Mouse (Mus musculus): Measurements from ENCODE around the gene Ppp1r3d. TPM values are rescaled to one million over a fixed set of nuclear protein-coding genes. Genes with fewer than 3 reads are reported as not detected.

Ppp1r3d gene
- polyA plus RNA-seq, 1 experiment from 2014 or later, result 1.2 TPM

DNA sequence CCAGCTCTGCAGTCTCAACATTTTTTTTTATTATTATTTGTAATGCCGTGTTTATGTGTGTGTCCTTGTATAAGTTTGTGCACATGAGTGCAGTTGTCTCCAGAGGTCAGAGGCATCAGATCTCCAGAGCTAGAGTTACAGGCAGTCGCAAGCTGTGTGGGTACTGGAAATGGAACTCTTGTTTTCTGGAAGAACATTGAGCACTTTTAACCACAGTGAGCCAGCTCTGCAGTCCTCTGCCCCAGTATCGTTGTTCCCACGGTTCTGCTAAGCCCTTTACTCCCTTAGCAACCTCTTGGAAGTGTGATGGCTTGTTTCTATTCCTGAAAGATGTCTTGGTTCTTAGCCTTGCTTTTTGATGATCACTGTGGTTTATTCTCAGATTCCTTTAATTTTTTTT, 35.1 kb upstream of the Ppp1r3d start:
- no peak overlapping the region for H3K27ac ChIP-seq (ENCODE audit: low read depth)

DNA sequence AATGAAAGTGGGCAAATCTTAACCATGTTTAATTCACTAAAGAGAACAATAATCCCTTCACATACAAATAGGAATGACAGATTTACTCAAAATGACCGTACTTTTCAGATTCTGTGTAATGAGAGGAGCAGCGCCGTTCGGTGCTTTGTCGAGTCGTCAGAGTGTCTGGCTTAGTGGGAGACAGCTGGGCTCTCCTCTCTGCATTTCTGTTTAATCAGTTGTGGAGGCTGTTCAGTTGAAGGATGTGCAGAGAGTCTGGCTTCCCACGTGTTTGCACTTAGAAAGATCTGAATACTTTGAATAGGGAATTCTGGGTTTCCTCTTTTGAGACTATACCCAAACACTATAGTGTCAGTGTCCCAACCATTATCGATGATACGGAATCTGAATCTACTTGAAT, 23.0 kb upstream of the Ppp1r3d start:
- Histone ChIP-seq H3K4me1 (ENCODE audit: insufficient read depth) (no peaks in the 10 kb centered on the region), H3K9me3 (ENCODE audit: low read length) (no peaks in the 10 kb centered on the region), H3K27me3 (ENCODE audit: insufficient read depth, low read length) (no peaks in the 10 kb centered on the region), H3K27ac (ENCODE audit: low read depth) (no peak overlapping the region), H3K4me2 (ENCODE audit: low read depth, low read length) (no peak overlapping the region), H3K9ac (replicated peaks) (no peak overlapping the region), H3K4me3 (ENCODE audit: low read depth, low read length) (no peak overlapping the region), H3K36me3 (replicated peaks; ENCODE audit: insufficient read depth, low read length) (no peaks in the 10 kb centered on the region)
- TF ChIP-seq EP300 (IDR thresholded peaks at IDR 0.05; ENCODE audit: low read depth) (no peak), CTCF (IDR thresholded peaks at IDR 0.05; ENCODE audit: low read depth) (no peak)
- no peak for DNase-seq
- 72% methylated on average over 9 of the region's 9 CpGs for WGBS (ENCODE audit: insufficient replicate concordance)
- ATAC-seq, result no peak

More for the DNA sequence above, 35.1 kb upstream of the Ppp1r3d start:
- H3K4me3 ChIP-seq (ENCODE audit: low read depth, low read length), result no peak overlapping the region
- no peak overlapping the region for H3K9ac ChIP-seq (replicated peaks)
- no peaks in the 10 kb centered on the region for H3K9me3 ChIP-seq (ENCODE audit: low read length)
- no peak overlapping the region for H3K4me2 ChIP-seq (ENCODE audit: low read depth, low read length)
- ATAC-seq, result no peak
- WGBS (ENCODE audit: insufficient replicate concordance), result 79% methylated on average over 4 of the region's 4 CpGs
- no peak for DNase-seq
- H3K27me3 ChIP-seq (ENCODE audit: insufficient read depth, low read length), result no peaks in the 10 kb centered on the region
- no peaks in the 10 kb centered on the region for H3K4me1 ChIP-seq (ENCODE audit: insufficient read depth)
- TF ChIP-seq EP300 (IDR thresholded peaks at IDR 0.05; ENCODE audit: low read depth), result no peak
- no peak for TF ChIP-seq CTCF (IDR thresholded peaks at IDR 0.05; ENCODE audit: low read depth)
- H3K36me3 ChIP-seq (replicated peaks; ENCODE audit: insufficient read depth, low read length), result no peaks in the 10 kb centered on the region

DNA sequence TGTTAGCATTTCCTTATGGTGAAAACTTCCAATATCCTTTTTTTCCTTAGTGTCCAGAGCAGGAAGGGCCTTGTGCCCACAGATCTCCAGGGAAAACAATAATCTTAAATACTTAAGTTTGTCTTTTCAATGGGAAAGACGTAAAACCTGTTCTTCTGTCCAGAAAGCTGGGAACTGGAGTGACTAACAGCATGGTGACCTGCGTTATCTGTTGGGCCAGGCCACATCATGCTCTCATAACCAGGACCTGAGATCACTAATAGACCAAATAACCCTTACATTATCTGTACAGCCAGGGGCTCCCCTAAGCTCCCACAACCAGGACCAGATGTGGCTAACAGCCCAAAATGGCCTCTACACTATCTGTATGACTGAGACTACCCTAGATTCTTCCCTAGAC, 19.6 kb upstream of the Ppp1r3d start:
- H3K27ac ChIP-seq (ENCODE audit: low read depth), result no peak overlapping the region
- WGBS (ENCODE audit: insufficient replicate concordance), result 81% methylated on average over 2 of the region's 2 CpGs
- H3K9ac ChIP-seq (replicated peaks), result no peak overlapping the region
- no peaks in the 10 kb centered on the region for H3K27me3 ChIP-seq (ENCODE audit: insufficient read depth, low read length)
- no peaks in the 10 kb centered on the region for H3K9me3 ChIP-seq (ENCODE audit: low read length)
- TF ChIP-seq EP300 (IDR thresholded peaks at IDR 0.05; ENCODE audit: low read depth) (no peak), CTCF (IDR thresholded peaks at IDR 0.05; ENCODE audit: low read depth) (no peak)
- no peak for DNase-seq
- H3K4me1 ChIP-seq (ENCODE audit: insufficient read depth), result 0 out of 2 replicates have a peak, but pooled peaks cover 3% of the 10 kb centered on the region
- no peak overlapping the region for H3K4me3 ChIP-seq (ENCODE audit: low read depth, low read length)
- H3K36me3 ChIP-seq (replicated peaks; ENCODE audit: insufficient read depth, low read length), result no peaks in the 10 kb centered on the region
- ATAC-seq, result no peak
- no peak overlapping the region for H3K4me2 ChIP-seq (ENCODE audit: low read depth, low read length)

DNA sequence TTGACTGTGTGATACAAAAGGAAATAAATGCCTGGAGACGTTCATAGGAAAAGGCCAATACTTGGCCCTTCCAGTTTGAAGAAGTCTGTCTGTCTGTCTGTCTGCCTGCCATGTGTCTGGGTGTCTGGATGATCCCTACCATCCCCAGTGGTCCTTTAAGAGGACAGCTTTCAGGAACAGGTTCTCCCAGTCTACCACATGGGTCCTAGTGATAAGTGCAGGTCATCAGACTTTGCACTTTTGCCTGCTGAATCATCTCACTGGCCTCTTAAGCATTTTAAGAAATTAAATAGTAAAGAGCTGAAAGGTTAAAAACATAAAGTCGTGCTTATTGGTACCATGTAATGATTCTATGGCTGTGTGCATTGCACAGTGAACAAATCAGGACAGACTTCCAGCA, 19.2 kb upstream of the Ppp1r3d start:
- H3K27me3 ChIP-seq (ENCODE audit: insufficient read depth, low read length), result no peaks in the 10 kb centered on the region
- WGBS (ENCODE audit: insufficient replicate concordance), result 49% methylated on average over 2 of the region's 2 CpGs
- DNase-seq (no peak), ATAC-seq (no peak)
- H3K9me3 ChIP-seq (ENCODE audit: low read length), result no peaks in the 10 kb centered on the region
- no peak overlapping the region for H3K9ac ChIP-seq (replicated peaks)
- no peaks in the 10 kb centered on the region for H3K36me3 ChIP-seq (replicated peaks; ENCODE audit: insufficient read depth, low read length)
- H3K27ac ChIP-seq (ENCODE audit: low read depth), result no peak overlapping the region
- H3K4me1 ChIP-seq (ENCODE audit: insufficient read depth), result 0 out of 2 replicates have a peak, but pooled peaks cover 3% of the 10 kb centered on the region
- no peak for TF ChIP-seq EP300 (IDR thresholded peaks at IDR 0.05; ENCODE audit: low read depth)
- no peak for TF ChIP-seq CTCF (IDR thresholded peaks at IDR 0.05; ENCODE audit: low read depth)
- H3K4me2 ChIP-seq (ENCODE audit: low read depth, low read length), result no peak overlapping the region
- H3K4me3 ChIP-seq (ENCODE audit: low read depth, low read length), result no peak overlapping the region

DNA sequence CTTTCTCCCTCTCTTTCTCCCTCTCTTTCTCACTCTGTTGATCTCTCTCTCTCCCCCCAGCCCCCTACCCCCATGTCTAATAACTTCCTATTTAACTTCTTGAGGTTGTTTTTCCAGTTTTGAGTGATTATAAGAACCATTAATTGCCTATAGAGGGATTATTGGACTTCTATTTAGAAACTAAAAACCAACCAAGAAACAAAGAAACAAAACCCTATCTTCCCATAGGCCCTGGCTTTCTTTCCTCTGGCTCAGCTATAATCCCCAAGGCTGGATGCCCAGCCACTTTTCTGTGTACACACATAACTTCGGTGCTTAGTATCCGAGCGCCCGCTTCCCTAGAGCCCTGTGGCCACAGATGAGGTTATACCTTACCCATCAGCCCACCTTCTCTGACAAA, 16.0 kb upstream of the Ppp1r3d start, which contains the start of gene Cdh26:
Gene Cdh26, plus strand, starts transcription at position 301 of the 400 bp plus-strand sequence.
- Histone ChIP-seq H3K9me3 (ENCODE audit: low read length) (no peaks in the 10 kb centered on the region), H3K27me3 (ENCODE audit: insufficient read depth, low read length) (no peaks in the 10 kb centered on the region), H3K4me3 (ENCODE audit: low read depth, low read length) (no peak within 1 kb of the TSS), H3K4me2 (ENCODE audit: low read depth, low read length) (no peak within 1 kb of the TSS), H3K27ac (ENCODE audit: low read depth) (no peak within 1 kb of the TSS), H3K9ac (replicated peaks) (no peak within 1 kb of the TSS), H3K4me1 (ENCODE audit: insufficient read depth) (0 out of 2 replicates have a peak, but pooled peaks cover 3% of the 10 kb centered on the region), H3K36me3 (replicated peaks; ENCODE audit: insufficient read depth, low read length) (no peaks in the 10 kb centered on the region)
- DNase-seq, result no peak
- WGBS (ENCODE audit: insufficient replicate concordance), result 88% methylated on average over 4 of the region's 4 CpGs
- TF ChIP-seq EP300 (IDR thresholded peaks at IDR 0.05; ENCODE audit: low read depth), result no peak
- ATAC-seq, result no peak

DNA sequence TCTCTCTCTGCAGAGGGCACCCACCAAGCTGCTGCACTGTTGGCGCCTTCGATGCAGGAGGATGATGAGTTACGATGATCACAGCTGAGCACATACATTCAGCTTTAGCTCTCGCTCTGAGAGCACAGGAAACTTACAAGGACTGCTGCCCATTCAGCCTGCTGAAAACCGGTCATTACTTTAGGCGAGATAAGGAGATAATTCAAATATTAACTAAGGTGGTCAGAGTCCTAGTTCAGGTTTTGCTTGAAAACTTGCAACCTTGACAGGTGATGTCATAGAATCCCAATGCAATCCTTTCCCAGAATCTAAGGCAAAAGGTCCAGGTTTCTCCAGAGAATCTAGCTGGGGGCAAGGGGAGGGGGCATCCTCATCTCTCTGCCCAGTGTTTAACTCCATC, 15.2 kb upstream of the Ppp1r3d start:
- no peaks in the 10 kb centered on the region for H3K27me3 ChIP-seq (ENCODE audit: insufficient read depth, low read length)
- H3K4me1 ChIP-seq (ENCODE audit: insufficient read depth), result 0 out of 2 replicates have a peak, but pooled peaks cover 3% of the 10 kb centered on the region
- H3K27ac ChIP-seq (ENCODE audit: low read depth), result no peak overlapping the region
- ATAC-seq (no peak), DNase-seq (no peak)
- H3K9ac ChIP-seq (replicated peaks), result no peak overlapping the region
- WGBS (ENCODE audit: insufficient replicate concordance), result 66% methylated on average over 6 of the region's 6 CpGs
- no peak overlapping the region for H3K4me3 ChIP-seq (ENCODE audit: low read depth, low read length)
- no peaks in the 10 kb centered on the region for H3K9me3 ChIP-seq (ENCODE audit: low read length)
- H3K36me3 ChIP-seq (replicated peaks; ENCODE audit: insufficient read depth, low read length), result no peaks in the 10 kb centered on the region
- H3K4me2 ChIP-seq (ENCODE audit: low read depth, low read length), result no peak overlapping the region
- TF ChIP-seq EP300 (IDR thresholded peaks at IDR 0.05; ENCODE audit: low read depth), result no peak
- TF ChIP-seq CTCF (IDR thresholded peaks at IDR 0.05; ENCODE audit: low read depth), result no peak

DNA sequence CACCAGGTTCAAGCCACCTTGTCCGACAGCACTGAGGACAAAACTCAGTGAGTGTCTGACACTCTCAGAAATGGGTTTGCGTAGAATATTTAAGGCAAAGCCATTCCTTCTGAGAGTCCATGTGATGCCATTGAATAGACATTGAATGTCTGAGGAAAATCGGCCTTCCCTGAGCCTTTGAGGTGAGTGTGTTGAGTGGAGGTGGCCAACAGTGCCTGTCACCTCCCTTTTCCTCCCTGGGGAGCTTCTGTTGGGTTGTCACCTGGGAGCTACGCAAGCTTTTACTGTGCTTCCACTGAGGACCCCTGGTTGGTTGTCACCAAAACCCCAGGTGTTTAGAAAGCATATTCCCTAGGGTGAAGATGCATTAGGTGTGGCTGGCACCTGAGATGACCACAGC, 14.4 kb upstream of the Ppp1r3d start:
- H3K4me1 ChIP-seq (ENCODE audit: insufficient read depth), result 0 out of 2 replicates have a peak, but pooled peaks cover 3% of the 10 kb centered on the region
- H3K27ac ChIP-seq (ENCODE audit: low read depth), result no peak overlapping the region
- no peaks in the 10 kb centered on the region for H3K36me3 ChIP-seq (replicated peaks; ENCODE audit: insufficient read depth, low read length)
- no peak overlapping the region for H3K9ac ChIP-seq (replicated peaks)
- DNase-seq, result no peak
- TF ChIP-seq CTCF (IDR thresholded peaks at IDR 0.05; ENCODE audit: low read depth) (no peak), EP300 (IDR thresholded peaks at IDR 0.05; ENCODE audit: low read depth) (no peak)
- no peak for ATAC-seq
- H3K4me2 ChIP-seq (ENCODE audit: low read depth, low read length), result no peak overlapping the region
- 75% methylated on average over 4 of the region's 4 CpGs for WGBS (ENCODE audit: insufficient replicate concordance)
- no peaks in the 10 kb centered on the region for H3K27me3 ChIP-seq (ENCODE audit: insufficient read depth, low read length)
- H3K4me3 ChIP-seq (ENCODE audit: low read depth, low read length), result no peak overlapping the region
- no peaks in the 10 kb centered on the region for H3K9me3 ChIP-seq (ENCODE audit: low read length)

Measured in liver, postnatal 0 days (tissue).